Mouse (Mus musculus) left cerebral cortex, adult 2 months (tissue): ENCODE results near the gene Syngr4. TPM values are rescaled to one million over a fixed set of nuclear protein-coding genes. Genes with fewer than 3 reads are reported as not detected.
A peak's percentile ranks its signal among the peaks of the same experiment; 100 is the strongest.

ENCODE experiments used
- DNase-seq, 2 experiments: peaks; one replicate each; pipeline ENCODE4 v3.0.0; 2021 to 2022; ENCODE audit warnings: low spot score in 2 of 2, mixed read lengths in 1 of 2; ENCODE audit errors: extremely low spot score in 1 of 2
- H3K27ac ChIP-seq: fragments of 200-600 bp; 2 replicates; pipeline ENCODE4 v1.8.1; 2022
- H3K4me3 ChIP-seq: fragments of 200-600 bp; 2 replicates; pipeline ENCODE4 v1.8.1; 2022
- CTCF ChIP-seq: fragments of 200-600 bp; IDR thresholded peaks from 2 replicates; pipeline ENCODE4 v1.8.1; 2022; ENCODE audit warnings: antibody characterized with exemption, mild to moderate bottlenecking, moderate library complexity
- intact Hi-C: fragments of 180-260 bp; cut with DNase I; formaldehyde crosslinking; loops from one replicate; pipeline ENCODE4 v1.15.1; 2025
- total RNA-seq, 2 experiments: library from RNA; stranded (reverse); gene quantifications; 2 replicates each; pipeline ENCODE4 v1.2.3; 2021

Syngr4 gene
- total RNA-seq, 2 experiments from 2014 or later = not detected

- no peak for TF ChIP-seq CTCF
- no peak for DNase-seq
- no peak overlapping the region for H3K27ac ChIP-seq
- peak overlapping the region; percentile 28 for H3K4me3 ChIP-seq
- intact Hi-C loops = loop anchor here (10.0 kb wide), 1 partner anchor 358 kb away; no protein-coding TSS in a partner anchor
These were observed 39.3 kb downstream of the Syngr4 start for GRCm38 (mm10) chr7:45856950-45857901.

DNA sequence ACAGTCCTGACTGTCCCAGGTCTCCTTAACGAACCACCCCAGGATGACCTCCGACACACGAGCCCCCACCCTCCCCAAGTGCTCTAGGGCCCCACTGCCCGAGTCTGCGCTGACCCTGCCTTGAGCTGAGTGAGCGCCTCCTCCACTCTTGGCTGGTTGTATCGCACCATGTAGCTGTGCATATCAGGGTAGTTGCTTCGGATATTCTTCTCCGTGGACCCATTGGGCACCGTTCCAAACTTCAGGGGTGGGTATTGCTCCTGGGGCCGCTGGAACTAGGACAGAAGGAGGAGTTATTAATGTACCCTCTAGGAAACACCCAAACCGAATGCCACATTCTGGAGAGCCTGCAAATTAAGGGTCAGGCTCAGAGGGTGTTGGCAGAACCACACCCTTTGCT lies 43.4 kb downstream of the Syngr4 start:
- no peak for DNase-seq
- no peak for TF ChIP-seq CTCF
- Histone ChIP-seq H3K27ac (no peak overlapping the region), H3K4me3 (no peak overlapping the region)
- intact Hi-C loops = loop anchor here (10.0 kb wide), 1 partner anchor 362 kb away; no protein-coding TSS in a partner anchor

DNA sequence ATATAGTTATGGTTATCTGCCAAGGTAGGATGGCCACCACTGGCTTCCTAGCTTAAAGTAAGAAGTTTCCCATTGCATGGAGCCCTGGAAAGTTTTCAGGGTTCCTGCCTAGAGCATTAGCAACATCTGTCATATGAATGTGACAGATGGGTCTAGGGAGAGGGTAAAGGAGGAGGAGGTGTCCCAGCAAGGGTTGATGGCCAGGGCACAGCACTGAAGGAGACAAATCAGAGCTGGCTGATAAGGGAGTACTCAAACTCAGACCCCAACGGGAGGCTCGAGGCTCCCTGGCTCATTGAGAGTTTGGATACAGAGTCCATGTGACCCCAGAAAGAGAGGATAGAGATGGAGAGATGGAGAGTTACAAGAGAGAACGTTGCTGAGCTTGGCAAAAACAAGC lies 45.9 kb downstream of the Syngr4 start:
- Histone ChIP-seq H3K27ac (no peak overlapping the region), H3K4me3 (no peak overlapping the region)
- no peak for DNase-seq
- intact Hi-C loops = loop anchor here (10.0 kb wide), 1 partner anchor 364 kb away; no protein-coding TSS in a partner anchor
- TF ChIP-seq CTCF = no peak

DNA sequence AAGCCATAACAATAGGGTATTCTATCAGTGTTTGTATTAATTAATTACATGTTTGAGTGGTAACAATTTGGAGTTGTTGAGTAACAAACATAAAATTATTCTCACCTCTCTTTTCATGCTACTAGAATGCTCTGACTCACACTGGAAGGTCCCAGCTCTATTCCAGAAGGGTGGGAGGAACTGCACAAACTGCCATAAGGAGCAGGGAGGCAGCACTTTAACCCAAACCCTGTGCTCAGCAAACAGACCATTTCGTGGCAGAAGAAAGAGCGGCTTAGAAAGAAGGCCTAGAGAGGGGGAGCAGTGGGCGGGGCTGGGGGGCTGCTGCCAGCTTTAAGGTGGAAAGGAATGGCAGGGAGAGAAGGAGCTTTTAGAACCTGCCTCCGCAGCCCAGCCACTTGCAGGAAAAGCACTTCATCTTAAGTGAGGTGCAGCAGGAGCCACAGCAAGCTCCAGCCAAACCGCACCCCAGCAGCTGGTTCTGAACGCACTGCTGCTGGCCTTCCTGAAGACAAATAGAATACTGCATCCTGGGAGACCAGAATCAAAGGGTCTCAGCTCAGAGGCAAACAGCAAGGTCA lies 48.0 kb downstream of the Syngr4 start:
- no peak for TF ChIP-seq CTCF
- no peak overlapping the region for H3K4me3 ChIP-seq
- intact Hi-C loops = no loop called here
- no peak overlapping the region for H3K27ac ChIP-seq
- no peak for DNase-seq

DNA sequence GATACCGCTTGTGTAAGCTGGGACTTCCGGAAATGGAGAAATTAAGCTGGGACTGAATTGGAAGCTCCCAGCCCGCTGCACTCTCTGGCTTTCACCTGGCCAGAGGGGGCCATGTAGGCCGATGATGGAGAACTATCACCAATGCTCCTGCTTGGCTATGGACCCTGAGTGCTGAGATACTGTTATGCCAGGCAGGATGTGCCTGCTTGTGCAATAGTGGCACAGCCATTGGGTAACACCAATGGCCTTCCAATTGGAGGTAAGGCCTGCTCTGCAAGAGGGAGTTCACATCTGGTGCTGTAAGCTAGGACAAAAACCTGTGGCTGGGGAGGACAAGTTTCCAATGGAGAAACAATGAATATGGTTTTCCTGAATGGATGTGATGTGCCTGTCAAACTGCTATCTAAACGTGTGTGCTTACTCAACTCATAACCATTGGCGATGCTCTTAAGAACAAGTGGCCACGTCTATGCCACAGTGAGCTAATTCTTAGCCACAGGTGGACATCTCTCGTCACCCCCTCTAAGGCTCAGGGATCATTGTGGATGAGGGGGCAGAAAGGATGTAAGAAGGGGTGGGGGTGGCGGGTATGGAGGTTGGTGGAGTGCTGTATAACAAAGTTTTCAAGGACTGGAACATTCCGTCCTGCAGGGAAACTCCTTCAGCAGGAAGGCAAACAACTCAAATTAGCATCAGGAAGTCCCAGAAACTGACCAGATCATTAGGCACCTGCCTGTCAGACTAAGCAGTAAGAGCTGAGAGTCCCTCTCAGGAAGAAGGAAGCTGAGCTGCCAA lies 53.4 kb downstream of the Syngr4 start:
- Histone ChIP-seq H3K27ac (no peak overlapping the region), H3K4me3 (no peak overlapping the region)
- DNase-seq = no peak
- intact Hi-C loops = no loop called here
- TF ChIP-seq CTCF = no peak

Other genes with a start within 250 kb of the Syngr4 start
- under 1 TPM in 1 of 2 experiments, not detected in 1; 0.11 TPM for gene Fut2, start 230.3 kb downstream of the Syngr4 start, total RNA-seq
- 1 to 10 TPM; 6.4 to 6.9 TPM for gene Ntn5, start 212.7 kb downstream of the Syngr4 start, total RNA-seq
- 1 to 10 TPM; 1.1 to 1.2 TPM for gene Sec1, start 202.3 kb downstream of the Syngr4 start, total RNA-seq
- gene Car11, start 196.9 kb downstream of the Syngr4 start, total RNA-seq = 100 to 1,000 TPM; 211 to 244 TPM
- gene Dbp, start 191.6 kb downstream of the Syngr4 start, total RNA-seq = 100 to 1,000 TPM in 1 of 2 experiments, 10 to 100 TPM in 1; 60.3 to 104 TPM
- gene Rpl18, start 181.3 kb downstream of the Syngr4 start, total RNA-seq = 100 to 1,000 TPM; 318 to 325 TPM
- gene Sphk2, start 178.7 kb downstream of the Syngr4 start, total RNA-seq = 10 to 100 TPM; 30.8 to 34.4 TPM
- gene Fam83e, start 175.5 kb downstream of the Syngr4 start, total RNA-seq = under 1 TPM; 0.37 to 0.41 TPM
- not detected for gene Spaca4, start 170.9 kb downstream of the Syngr4 start, total RNA-seq
- gene Lmtk3, start 113.0 kb downstream of the Syngr4 start, total RNA-seq = 100 to 1,000 TPM; 258 to 279 TPM
- 10 to 100 TPM; 11.3 to 13.6 TPM for gene Sult2b1, start 112.0 kb downstream of the Syngr4 start, total RNA-seq
- 100 to 1,000 TPM; 172 to 185 TPM for gene Cyth2, start 82.1 kb downstream of the Syngr4 start, total RNA-seq
- 1 to 10 TPM; 2.3 to 2.5 TPM for gene Kcnj14, start 71.9 kb downstream of the Syngr4 start, total RNA-seq
- 10 to 100 TPM; 17.9 to 22.1 TPM for gene Grwd1, start 65.8 kb downstream of the Syngr4 start, total RNA-seq
- 10 to 100 TPM; 67.4 to 75.4 TPM for gene Kdelr1, start 23.9 kb downstream of the Syngr4 start, total RNA-seq
- gene Grin2d, start 18.3 kb downstream of the Syngr4 start, total RNA-seq = 10 to 100 TPM; 13.4 to 14.7 TPM
- gene Tmem143, start 227 bp upstream of the Syngr4 start, total RNA-seq = 10 to 100 TPM; 21.8 to 22.3 TPM
- 1 to 10 TPM; 3.1 to 8.7 TPM for gene Emp3, start 24.7 kb upstream of the Syngr4 start, total RNA-seq
- gene Ccdc114, start 27.4 kb upstream of the Syngr4 start, total RNA-seq = 1 to 10 TPM; 2.3 TPM
- 1 to 10 TPM; 1.4 to 2.1 TPM for gene Abcc6, start 133.6 kb upstream of the Syngr4 start, total RNA-seq
- gene Nomo1, start 137.0 kb upstream of the Syngr4 start, total RNA-seq = 100 to 1,000 TPM; 102 to 105 TPM
- gene Kcnj11, start 204.1 kb upstream of the Syngr4 start, total RNA-seq = 10 to 100 TPM; 41.0 to 45.4 TPM